In genomic region chr11:54811054-54811453, GRCm38 (mm10) we compare ENCODE assay signal across 24 mouse cellular contexts. TPM values are rescaled to one million over a fixed set of nuclear protein-coding genes. Genes with fewer than 3 reads are reported as not detected.
DNase-seq lines count a peak whose midpoint lies in the region; ATAC-seq and TF ChIP-seq lines count a peak whose summit lies in the region.
"Had no signal": no experiment of that assay in that cellular context is flagged by ENCODE, and none has a peak within 500 bp of the region (broad histone marks: within the 10 kb centered on the region; RNA-seq: fewer than 3 reads in every experiment).

No protein-coding gene starts in this region.

- H3K27ac ChIP-seq in hindbrain, embryonic 12.5 days, result 0 out of 2 replicates have a peak overlapping the region, but pooled peaks have one; percentile 7
- H3K27ac ChIP-seq in hindbrain, embryonic 14.5 days, result no peak overlapping the region
- H3K27ac ChIP-seq in midbrain, embryonic 10.5 days (replicated peaks), result peak overlapping the region; percentile 89
- no peak overlapping the region for H3K27ac ChIP-seq in midbrain, embryonic 11.5 days (ENCODE audit: low read depth, low read length)
- H3K27ac ChIP-seq in liver, postnatal 0 days (ENCODE audit: low read depth), result no peak overlapping the region
- H3K27ac ChIP-seq: embryonic facial prominence, embryonic 12.5 days; gastrocnemius, adult 2 months; limb, embryonic 15.5 days; macrophage had no signal

- TF ChIP-seq CTCF in liver, postnatal 0 days (IDR thresholded peaks at IDR 0.05; ENCODE audit: low read depth), result no peak

- H3K4me2 ChIP-seq in hindbrain, embryonic 12.5 days (replicated peaks), result no peak overlapping the region
- H3K4me2 ChIP-seq in hindbrain, embryonic 14.5 days (replicated peaks), result no peak overlapping the region
- no peak overlapping the region for H3K4me2 ChIP-seq in midbrain, embryonic 11.5 days
- no peak overlapping the region for H3K4me2 ChIP-seq in liver, postnatal 0 days (ENCODE audit: low read depth, low read length)
- H3K4me2 ChIP-seq: embryonic facial prominence, embryonic 12.5 days; forebrain, embryonic 12.5 days; heart, embryonic 11.5 days; limb, embryonic 15.5 days had no signal

- H3K4me1 ChIP-seq in hindbrain, embryonic 12.5 days, result peaks cover 27% of the 10 kb centered on the region
- peaks cover 4% of the 10 kb centered on the region; the same call in 1 of the 2 replicates for H3K4me1 ChIP-seq in hindbrain, embryonic 14.5 days (replicated peaks; ENCODE audit: control insufficient read depth, insufficient read depth, low read length)
- peaks cover 47% of the 10 kb centered on the region for H3K4me1 ChIP-seq in midbrain, embryonic 10.5 days
- peaks cover 30% of the 10 kb centered on the region for H3K4me1 ChIP-seq in midbrain, embryonic 11.5 days (ENCODE audit: control insufficient read depth, insufficient read depth, low read length)
- peaks cover 9% of the 10 kb centered on the region for H3K4me1 ChIP-seq in liver, postnatal 0 days (ENCODE audit: insufficient read depth)
- H3K4me1 ChIP-seq: embryonic facial prominence, embryonic 12.5 days; limb, embryonic 15.5 days had no signal

- no peak overlapping the region for H3K4me3 ChIP-seq in hindbrain, embryonic 12.5 days
- H3K4me3 ChIP-seq in hindbrain, embryonic 14.5 days (replicated peaks; ENCODE audit: low read length), result no peak overlapping the region
- no peak overlapping the region for H3K4me3 ChIP-seq in midbrain, embryonic 10.5 days
- no peak overlapping the region for H3K4me3 ChIP-seq in midbrain, embryonic 11.5 days (ENCODE audit: low read depth, low read length)
- H3K4me3 ChIP-seq in liver, postnatal 0 days (ENCODE audit: low read depth, low read length), result no peak overlapping the region
- H3K4me3 ChIP-seq: embryonic facial prominence, embryonic 12.5 days; forebrain, embryonic 12.5 days; gastrocnemius, adult 2 months; limb, embryonic 15.5 days had no signal

- DNase-seq in hindbrain, embryonic 14.5 days (ENCODE audit: low spot score), result no peak
- no peak for DNase-seq in midbrain, embryonic 10.5 days (ENCODE audit: low spot score)
- no peak for DNase-seq in midbrain, embryonic 11.5 days (ENCODE audit: low spot score, missing footprints)
- DNase-seq in liver, postnatal 0 days, result no peak
- no peak for DNase-seq in thymus, postnatal 14 days
- DNase-seq in lung, adult 18-20 months, result no peak
- DNase-seq: adrenal gland, adult 2 months; B cell, adult 2 months; cerebellum, adult 11 months; cerebellum, postnatal 10 days; gastrocnemius, adult 2 months; kidney, adult 11 months; kidney, postnatal 14 days; left cerebral cortex, postnatal 4 days had no signal

- no peaks in the 10 kb centered on the region for H3K27me3 ChIP-seq in hindbrain, embryonic 12.5 days
- no peaks in the 10 kb centered on the region for H3K27me3 ChIP-seq in hindbrain, embryonic 14.5 days (ENCODE audit: control insufficient read depth, insufficient read depth, low read length)
- no peaks in the 10 kb centered on the region for H3K27me3 ChIP-seq in midbrain, embryonic 10.5 days (ENCODE audit: low read depth, poor library complexity, severe bottlenecking)
- no peaks in the 10 kb centered on the region for H3K27me3 ChIP-seq in midbrain, embryonic 11.5 days (ENCODE audit: control insufficient read depth, insufficient read depth, low read length)
- H3K27me3 ChIP-seq in liver, postnatal 0 days (ENCODE audit: insufficient read depth, low read length), result no peaks in the 10 kb centered on the region
- H3K27me3 ChIP-seq: CH12.LX; embryonic facial prominence, embryonic 12.5 days; forebrain, embryonic 12.5 days; limb, embryonic 15.5 days; Patski had no signal

- no peak for ATAC-seq in hindbrain, embryonic 12.5 days (ENCODE audit: low FRiP score)
- ATAC-seq in hindbrain, embryonic 14.5 days (ENCODE audit: low FRiP score), result no peak
- ATAC-seq in midbrain, embryonic 11.5 days (ENCODE audit: low FRiP score), result no peak
- peak; percentile 62 for ATAC-seq in liver, postnatal 0 days
- ATAC-seq: lung, postnatal 0 days; Patski had no signal

- H3K9me3 ChIP-seq in hindbrain, embryonic 12.5 days (replicated peaks), result no peaks in the 10 kb centered on the region
- H3K9me3 ChIP-seq in hindbrain, embryonic 14.5 days (ENCODE audit: control insufficient read depth, low read length), result no peaks in the 10 kb centered on the region
- H3K9me3 ChIP-seq in midbrain, embryonic 10.5 days (replicated peaks), result no peaks in the 10 kb centered on the region
- H3K9me3 ChIP-seq in midbrain, embryonic 11.5 days (ENCODE audit: control insufficient read depth, low read length), result no peaks in the 10 kb centered on the region
- 0 out of 2 replicates have a peak, but pooled peaks cover 2% of the 10 kb centered on the region for H3K9me3 ChIP-seq in liver, postnatal 0 days (ENCODE audit: low read length)
- H3K9me3 ChIP-seq: embryonic facial prominence, embryonic 12.5 days; forebrain, embryonic 12.5 days; G1E; limb, embryonic 15.5 days had no signal

- no peak overlapping the region for H3K9ac ChIP-seq in hindbrain, embryonic 12.5 days
- H3K9ac ChIP-seq in hindbrain, embryonic 14.5 days, result no peak overlapping the region
- no peak overlapping the region for H3K9ac ChIP-seq in midbrain, embryonic 11.5 days (ENCODE audit: low read length)
- no peak overlapping the region for H3K9ac ChIP-seq in liver, postnatal 0 days (replicated peaks)
- H3K9ac ChIP-seq: embryonic facial prominence, embryonic 12.5 days; forebrain, embryonic 12.5 days; limb, embryonic 15.5 days had no signal

- 80% methylated on average over 3 of the region's 3 CpGs for WGBS in hindbrain, embryonic 12.5 days
- WGBS in hindbrain, embryonic 14.5 days, result 81% methylated on average over 3 of the region's 3 CpGs
- 87% methylated on average over 3 of the region's 3 CpGs for WGBS in midbrain, embryonic 10.5 days
- WGBS in midbrain, embryonic 11.5 days, result 85% methylated on average over 3 of the region's 3 CpGs
- WGBS in liver, postnatal 0 days (ENCODE audit: insufficient replicate concordance), result 44% methylated on average over 3 of the region's 3 CpGs

- no peak for TF ChIP-seq EP300 in liver, postnatal 0 days (IDR thresholded peaks at IDR 0.05; ENCODE audit: low read depth)

- H3K36me3 ChIP-seq in hindbrain, embryonic 12.5 days, result no peaks in the 10 kb centered on the region
- no peaks in the 10 kb centered on the region for H3K36me3 ChIP-seq in hindbrain, embryonic 14.5 days (replicated peaks; ENCODE audit: control insufficient read depth, insufficient read depth)
- H3K36me3 ChIP-seq in midbrain, embryonic 10.5 days, result no peaks in the 10 kb centered on the region
- no peaks in the 10 kb centered on the region for H3K36me3 ChIP-seq in midbrain, embryonic 11.5 days (ENCODE audit: control insufficient read depth, insufficient read depth, low read length)
- no peaks in the 10 kb centered on the region for H3K36me3 ChIP-seq in liver, postnatal 0 days (replicated peaks; ENCODE audit: insufficient read depth, low read length)
- H3K36me3 ChIP-seq: embryonic facial prominence, embryonic 12.5 days; forebrain, embryonic 12.5 days; G1E; limb, embryonic 15.5 days had no signal

RNA-seq across cellular contexts. Expression of gene Cdc42se2, which starts 23.6 kb away (rescaled TPM):
- polyA plus RNA-seq in hindbrain, embryonic 12.5 days (2016; fragmentation: Nextera tagmentation; extraction: Ambion mirVana), result 198 and 205 TPM in 2 replicates
- 147 and 171 TPM in 2 replicates for polyA plus RNA-seq in hindbrain, embryonic 14.5 days (2014; fragmentation: Nextera tagmentation; extraction: Ambion mirVana)
- polyA plus RNA-seq in midbrain, embryonic 10.5 days (2016; fragmentation: Nextera tagmentation; extraction: Ambion mirVana), result 229 and 253 TPM in 2 replicates
- polyA plus RNA-seq in midbrain, embryonic 11.5 days (2014; fragmentation: Nextera tagmentation; extraction: Ambion mirVana), result 259 and 281 TPM in 2 replicates
- 13.7 and 15.4 TPM in 2 replicates for polyA plus RNA-seq in liver, postnatal 0 days (2015; fragmentation: Nextera tagmentation; extraction: Ambion mirVana)

RNA-seq across cellular contexts. Expression of gene Lyrm7, which starts 49.7 kb away (rescaled TPM):
- 5.5 and 10.8 TPM in 2 replicates for polyA plus RNA-seq in hindbrain, embryonic 12.5 days (2016; fragmentation: Nextera tagmentation; extraction: Ambion mirVana)
- 11.8 and 12.6 TPM in 2 replicates for polyA plus RNA-seq in hindbrain, embryonic 14.5 days (2014; fragmentation: Nextera tagmentation; extraction: Ambion mirVana)
- 4.7 and 6.5 TPM in 2 replicates for polyA plus RNA-seq in midbrain, embryonic 10.5 days (2016; fragmentation: Nextera tagmentation; extraction: Ambion mirVana)
- 5.2 and 5.8 TPM in 2 replicates for polyA plus RNA-seq in midbrain, embryonic 11.5 days (2014; fragmentation: Nextera tagmentation; extraction: Ambion mirVana)
- 2.9 and 5.0 TPM in 2 replicates for polyA plus RNA-seq in liver, postnatal 0 days (2015; fragmentation: Nextera tagmentation; extraction: Ambion mirVana)

RNA-seq across cellular contexts. Expression of gene Hint1, which starts 55.1 kb away (rescaled TPM):
- polyA plus RNA-seq in hindbrain, embryonic 12.5 days (2016; fragmentation: Nextera tagmentation; extraction: Ambion mirVana), result 642 and 656 TPM in 2 replicates
- polyA plus RNA-seq in hindbrain, embryonic 14.5 days (2014; fragmentation: Nextera tagmentation; extraction: Ambion mirVana), result 791 and 878 TPM in 2 replicates
- polyA plus RNA-seq in midbrain, embryonic 10.5 days (2016; fragmentation: Nextera tagmentation; extraction: Ambion mirVana), result 625 and 682 TPM in 2 replicates
- polyA plus RNA-seq in midbrain, embryonic 11.5 days (2014; fragmentation: Nextera tagmentation; extraction: Ambion mirVana), result 694 and 720 TPM in 2 replicates
- 791 and 898 TPM in 2 replicates for polyA plus RNA-seq in liver, postnatal 0 days (2015; fragmentation: Nextera tagmentation; extraction: Ambion mirVana)

Comparison
In these comparisons a context has a peak if more than half of its experiments do, and no peak if none do; other contexts are left out.
1. H3K27ac ChIP-seq: peak in hindbrain, embryonic 12.5 days (single experiment) and midbrain, embryonic 10.5 days (single experiment); none in hindbrain, embryonic 14.5 days (single experiment), midbrain, embryonic 11.5 days (single experiment) and liver, postnatal 0 days (single experiment).